Mouse (Mus musculus): Measurements from ENCODE around the gene Ivd. TPM values are rescaled to one million over a fixed set of nuclear protein-coding genes. Genes with fewer than 3 reads are reported as not detected.

Ivd gene
- polyA plus RNA-seq, 1 experiment from 2014 or later: 67.2 TPM

GRCm38 (mm10) chr2:118925952-118926351 is 64.2 kb downstream of the Ivd start:
- H3K27ac ChIP-seq: peak overlapping the region; percentile 95
- peak overlapping the region; percentile 87 for H3K4me3 ChIP-seq
- no peak for DNase-seq (ENCODE audit: low spot score)
- no peaks in the 10 kb centered on the region for H3K9me3 ChIP-seq
- H3K27me3 ChIP-seq (ENCODE audit: insufficient read depth, poor library complexity, severe bottlenecking): no peaks in the 10 kb centered on the region
- H3K4me1 ChIP-seq: peaks cover 46% of the 10 kb centered on the region
- under 1% methylated on average over 6 of the region's 6 CpGs for WGBS
- H3K36me3 ChIP-seq: peaks cover 27% of the 10 kb centered on the region

DNA sequence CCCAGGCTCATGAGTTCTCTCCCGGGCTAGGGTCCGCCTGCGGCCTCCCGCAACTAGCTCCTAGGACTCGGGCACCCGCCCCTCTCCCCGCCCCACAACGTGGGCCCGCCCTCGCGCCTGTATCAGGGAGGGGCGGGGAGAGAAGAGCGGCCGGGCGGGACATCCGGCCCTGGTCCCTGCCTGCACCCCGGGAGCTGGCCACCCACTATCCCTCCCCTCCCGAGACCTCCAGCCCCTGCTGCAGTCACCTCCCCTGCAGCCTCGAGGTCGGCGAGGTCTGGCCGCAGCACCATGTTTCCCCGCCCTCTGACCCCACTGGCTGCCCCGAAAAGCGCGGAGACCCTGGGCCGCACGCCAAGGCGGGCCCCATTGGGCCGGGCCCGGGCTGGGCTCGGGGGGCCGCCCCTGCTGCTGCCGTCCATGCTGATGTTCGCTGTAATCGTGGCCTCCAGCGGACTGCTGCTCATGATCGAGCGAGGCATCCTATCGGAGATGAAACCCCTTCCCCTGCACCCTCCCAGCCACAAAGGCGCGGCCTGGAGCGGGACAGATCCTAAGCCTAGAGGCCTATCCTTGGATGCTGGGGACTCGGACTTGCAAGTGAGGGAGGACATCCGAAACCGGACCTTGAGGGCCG is 64.7 kb downstream of the Ivd start, which contains the start of gene Chst14:
Chst14 (plus strand) TSS at position 136 of the 637 bp plus-strand sequence.
- H3K4me1 ChIP-seq: peaks cover 46% of the 10 kb centered on the region
- WGBS: under 1% methylated on average over 47 of the region's 47 CpGs
- H3K27me3 ChIP-seq (ENCODE audit: insufficient read depth, poor library complexity, severe bottlenecking): no peaks in the 10 kb centered on the region
- peak within 1 kb of the TSS; percentile 95 for H3K27ac ChIP-seq
- peak within 1 kb of the TSS; percentile 87 for H3K4me3 ChIP-seq
- peaks cover 21% of the 10 kb centered on the region for H3K36me3 ChIP-seq
- DNase-seq (ENCODE audit: low spot score): peak; percentile 88
- no peaks in the 10 kb centered on the region for H3K9me3 ChIP-seq

DNA sequence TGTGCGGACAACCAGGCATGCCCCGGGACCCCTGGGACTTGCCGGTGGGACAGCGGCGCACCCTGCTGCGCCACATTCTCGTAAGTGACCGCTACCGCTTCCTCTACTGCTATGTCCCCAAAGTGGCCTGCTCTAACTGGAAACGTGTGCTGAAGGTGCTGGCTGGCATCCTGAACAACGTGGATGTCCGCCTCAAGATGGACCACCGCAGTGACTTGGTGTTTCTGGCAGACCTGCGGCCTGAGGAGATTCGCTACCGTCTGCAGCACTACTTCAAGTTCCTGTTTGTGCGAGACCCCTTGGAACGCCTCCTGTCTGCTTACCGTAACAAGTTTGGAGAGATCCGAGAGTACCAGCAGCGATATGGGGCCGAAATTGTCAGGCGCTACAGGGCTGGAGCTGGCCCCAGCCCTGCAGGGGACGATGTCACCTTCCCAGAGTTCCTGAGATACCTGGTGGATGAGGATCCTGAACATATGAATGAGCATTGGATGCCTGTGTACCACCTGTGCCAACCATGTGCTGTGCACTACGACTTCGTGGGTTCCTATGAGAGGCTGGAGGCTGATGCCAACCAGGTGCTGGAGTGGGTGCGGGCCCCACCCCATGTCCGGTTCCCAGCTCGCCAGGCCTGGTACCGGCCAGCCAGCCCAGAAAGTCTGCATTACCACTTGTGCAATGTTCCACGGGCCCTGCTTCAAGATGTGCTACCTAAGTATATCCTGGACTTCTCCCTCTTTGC is 65.4 kb downstream of the Ivd start:
- Histone ChIP-seq H3K9me3 (no peaks in the 10 kb centered on the region), H3K27me3 (ENCODE audit: insufficient read depth, poor library complexity, severe bottlenecking) (no peaks in the 10 kb centered on the region), H3K36me3 (peaks cover 15% of the 10 kb centered on the region), H3K27ac (peak overlapping the region; percentile 95), H3K4me1 (peaks cover 46% of the 10 kb centered on the region), H3K4me3 (peak overlapping the region; percentile 87)
- DNase-seq (ENCODE audit: low spot score): no peak
- WGBS: 28% methylated on average over 31 of the region's 31 CpGs

Other genes starting within 250 kb of the Ivd start
- 1.7 and 4.1 TPM in 2 replicates for gene Pak6, start 198.7 kb upstream of the Ivd start, polyA plus RNA-seq (2016; fragmentation: Nextera tagmentation; extraction: Ambion mirVana)
- gene Ankrd63, start 158.0 kb upstream of the Ivd start, polyA plus RNA-seq (2016; fragmentation: Nextera tagmentation; extraction: Ambion mirVana): 0.16 and 0.63 TPM in 2 replicates
- 1.4 and 1.6 TPM in 2 replicates for gene Plcb2, start 133.5 kb upstream of the Ivd start, polyA plus RNA-seq (2016; fragmentation: Nextera tagmentation; extraction: Ambion mirVana)
- 22.6 and 34.8 TPM in 2 replicates for gene Inafm2, start 116.2 kb upstream of the Ivd start, polyA plus RNA-seq (2016; fragmentation: Nextera tagmentation; extraction: Ambion mirVana)
- 0.94 and 1.8 TPM in 2 replicates for gene Ccdc9b, start 99.3 kb upstream of the Ivd start, polyA plus RNA-seq (2016; fragmentation: Nextera tagmentation; extraction: Ambion mirVana)
- not detected in 2 replicates for gene Phgr1, start 89.2 kb upstream of the Ivd start, polyA plus RNA-seq (2016; fragmentation: Nextera tagmentation; extraction: Ambion mirVana)
- 0.20 and 0.23 TPM in 2 replicates for gene Disp2, start 82.2 kb upstream of the Ivd start, polyA plus RNA-seq (2016; fragmentation: Nextera tagmentation; extraction: Ambion mirVana)
- 113 and 127 TPM in 2 replicates for gene Knstrn, start 48.0 kb upstream of the Ivd start, polyA plus RNA-seq (2016; fragmentation: Nextera tagmentation; extraction: Ambion mirVana)
- gene Bahd1, start 38.4 kb downstream of the Ivd start, polyA plus RNA-seq (2016; fragmentation: Nextera tagmentation; extraction: Ambion mirVana): 3.3 and 4.4 TPM in 2 replicates
- 18.8 and 20.1 TPM in 2 replicates for gene Chst14, start 64.5 kb downstream of the Ivd start, polyA plus RNA-seq (2016; fragmentation: Nextera tagmentation; extraction: Ambion mirVana)
- gene Ccdc32, start 167.4 kb downstream of the Ivd start, polyA plus RNA-seq (2016; fragmentation: Nextera tagmentation; extraction: Ambion mirVana): 16.3 and 18.5 TPM in 2 replicates
- gene Rpusd2, start 172.8 kb downstream of the Ivd start, polyA plus RNA-seq (2016; fragmentation: Nextera tagmentation; extraction: Ambion mirVana): 5.1 and 6.2 TPM in 2 replicates
- gene Knl1, start 185.2 kb downstream of the Ivd start, polyA plus RNA-seq (2016; fragmentation: Nextera tagmentation; extraction: Ambion mirVana): 36.1 and 36.3 TPM in 2 replicates

All from heart, embryonic 10.5 days (tissue).